Mouse (Mus musculus) CD4-positive, CD25-positive, alpha-beta regulatory T cell, adult 4 months (primary cell): ENCODE data around the gene Chadl. TPM values are rescaled to one million over a fixed set of nuclear protein-coding genes. Genes with fewer than 3 reads are reported as not detected.
A peak's percentile ranks its signal among the peaks of the same experiment; 100 is the strongest.
"Not testable (repeated sequence)": the region's sequence is repeated elsewhere in the genome, so short reads cannot be mapped to it uniquely, and the experiment has no call there.

Experiments used
- ATAC-seq: one replicate; pipeline ENCODE4 v1.8.0; 2017
- polyA plus RNA-seq, 2 experiments: library from polyadenylated mRNA; unstranded; fragments of 100-300 nt; shearing (Covaris generic); gene quantifications; one replicate each; pipeline ENCODE4 v1.2.1; 2017

The Chadl gene
- polyA plus RNA-seq: 1 to 10 TPM; 1.5 to 2.3 TPM

- ATAC-seq: no peak
These were observed at the start of gene Chadl for GRCm38 (mm10) chr15:81697175-81697574. Gene Chadl, minus strand, starts transcription at chr15:81697287.

- ATAC-seq: peak; percentile 73
These were observed 48.6 kb upstream of the Chadl start for GRCm38 (mm10) chr15:81745601-81746114.

DNA sequence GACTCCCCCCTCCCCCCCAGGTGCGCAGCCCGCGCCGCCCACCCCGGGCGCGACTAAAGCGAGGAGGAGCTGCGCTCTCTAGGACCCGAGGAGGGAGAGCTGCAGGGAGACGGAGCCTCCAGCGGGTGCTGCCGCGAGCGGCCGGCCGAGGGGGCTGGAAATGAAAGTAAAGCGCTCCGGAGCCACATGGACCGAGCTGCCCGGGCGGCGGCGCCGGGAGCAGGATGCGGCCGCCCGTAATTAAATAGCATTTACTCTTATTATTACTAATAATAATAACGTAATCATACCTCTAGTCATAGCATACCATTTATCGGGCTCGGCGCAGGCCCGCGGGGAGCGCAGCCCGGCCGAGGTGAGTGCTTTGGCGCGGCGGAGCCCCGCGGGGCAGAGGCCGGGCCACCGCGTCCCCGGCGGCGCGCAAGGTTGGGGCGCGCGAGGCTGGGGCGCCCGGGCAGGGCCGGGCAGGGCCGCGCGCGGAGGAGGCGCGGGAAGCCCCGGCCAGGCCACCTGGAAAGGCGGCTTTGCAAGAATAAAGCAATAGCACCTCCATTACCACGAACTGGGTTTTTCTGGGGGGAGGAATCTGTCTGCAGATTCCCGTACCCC is 48.0 kb upstream of the Chadl start, which contains the start of the genes Zc3h7b and Rangap1:
Zc3h7b (plus strand) TSS at position 66 of the 609 bp plus-strand sequence.
Rangap1 (minus strand) TSS at position 539 of the 609 bp plus-strand sequence.
- peak; percentile 82 for ATAC-seq

DNA sequence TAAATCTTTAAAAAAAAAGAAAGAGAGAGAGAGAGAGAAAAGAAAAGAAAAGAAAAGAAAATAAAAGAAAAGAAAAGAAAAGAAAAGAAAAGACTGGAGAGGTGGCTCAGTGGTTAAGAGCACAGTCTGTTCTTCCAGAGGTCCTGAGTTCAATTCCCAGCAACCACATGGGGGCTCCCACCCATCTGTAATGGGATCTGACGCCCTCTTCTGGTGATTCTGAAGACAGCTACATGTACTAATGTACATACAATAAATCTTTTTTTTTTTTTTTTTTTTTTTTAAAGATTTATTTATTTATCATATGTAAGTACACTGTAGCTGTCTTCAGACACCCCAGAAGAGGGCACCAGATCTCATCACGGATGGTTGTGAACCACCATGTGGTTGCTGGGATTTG is 45.3 kb upstream of the Chadl start:
- not testable (repeated sequence) for ATAC-seq

DNA sequence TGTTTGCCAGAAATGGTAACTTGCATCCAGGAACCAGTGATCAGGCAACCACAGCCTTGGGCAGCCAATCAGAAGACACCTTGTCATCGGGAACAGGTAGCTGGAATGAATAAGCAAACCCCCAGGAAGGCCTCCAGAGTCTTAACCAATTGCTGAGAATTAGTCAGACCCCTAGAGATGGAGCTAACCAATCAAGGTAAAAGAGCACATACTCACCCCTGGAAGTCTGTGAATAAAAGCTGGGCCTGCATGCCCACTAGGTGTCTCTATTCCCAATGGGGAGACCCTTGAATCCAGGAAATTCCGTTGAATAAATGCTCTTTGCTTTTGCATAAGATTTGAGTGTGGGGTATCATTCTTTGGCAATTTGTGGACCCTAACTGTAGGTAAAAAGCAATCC is 42.8 kb upstream of the Chadl start:
- no peak for ATAC-seq

DNA sequence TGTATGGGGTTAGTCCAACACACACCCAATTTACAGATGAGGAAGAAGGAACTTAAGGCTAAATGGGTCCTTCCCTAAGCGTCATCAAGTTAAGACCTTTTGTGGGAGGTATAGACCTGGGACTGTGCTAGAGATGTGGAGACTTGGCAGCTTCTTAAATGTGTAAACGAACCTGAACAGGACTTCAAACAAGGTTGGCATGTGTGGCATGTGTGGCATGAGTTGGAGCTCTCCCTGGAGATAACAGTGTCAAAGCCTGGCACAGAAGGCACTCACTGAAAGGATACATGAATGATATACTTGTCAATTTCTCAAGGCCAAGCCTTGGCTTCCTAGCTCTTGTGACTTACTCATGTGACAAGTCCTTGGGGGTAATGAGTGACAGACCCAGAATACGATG is 42.2 kb upstream of the Chadl start:
- no peak for ATAC-seq

DNA sequence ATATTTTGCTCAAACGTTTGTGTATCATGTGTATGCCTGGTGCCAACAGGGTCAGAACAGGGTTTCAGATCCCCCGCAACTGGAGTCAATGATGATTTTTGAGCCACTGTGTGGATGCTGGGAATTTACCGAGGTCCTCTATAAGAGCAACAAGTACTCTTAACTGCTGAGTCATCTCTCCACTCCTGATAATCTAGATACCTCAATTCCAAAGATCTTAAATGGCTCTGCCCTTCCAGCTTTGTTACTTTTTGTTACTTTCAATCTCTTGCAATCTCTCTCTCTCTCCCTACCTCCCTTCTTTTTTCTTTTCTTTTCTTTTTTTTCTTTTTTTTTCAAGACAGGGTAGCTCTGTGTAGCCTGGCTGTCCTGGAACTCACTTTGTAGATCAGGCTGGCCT is 38.0 kb upstream of the Chadl start:
- ATAC-seq: no peak

GRCm38 (mm10) chr15:81729792-81730635 is 32.9 kb upstream of the Chadl start:
- ATAC-seq: peak; percentile 98

- peak; percentile 23 for ATAC-seq
These were observed 32.2 kb upstream of the Chadl start for GRCm38 (mm10) chr15:81729241-81729791.

DNA sequence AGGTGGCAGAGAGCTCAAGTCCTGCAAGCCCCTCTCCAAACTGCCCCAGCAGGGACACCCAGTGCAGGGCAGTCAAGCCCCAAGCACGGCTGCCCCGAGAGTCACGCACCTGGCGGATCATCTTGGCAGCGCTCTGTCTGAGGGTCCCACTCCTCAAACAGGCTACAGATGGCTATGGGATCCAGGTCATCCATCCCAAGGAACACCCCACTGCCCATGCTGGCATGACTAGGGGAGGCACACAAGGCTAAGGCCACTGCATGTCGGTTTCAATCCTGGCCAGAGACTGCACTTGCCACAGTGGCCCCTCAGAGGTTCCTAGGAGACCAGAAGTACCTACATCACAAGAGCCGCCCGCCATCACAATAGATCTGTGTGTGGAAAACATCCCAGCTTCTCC is 28.9 kb upstream of the Chadl start:
- no peak for ATAC-seq

- ATAC-seq: no peak
These were observed 26.6 kb upstream of the Chadl start for GRCm38 (mm10) chr15:81723653-81724052.

DNA sequence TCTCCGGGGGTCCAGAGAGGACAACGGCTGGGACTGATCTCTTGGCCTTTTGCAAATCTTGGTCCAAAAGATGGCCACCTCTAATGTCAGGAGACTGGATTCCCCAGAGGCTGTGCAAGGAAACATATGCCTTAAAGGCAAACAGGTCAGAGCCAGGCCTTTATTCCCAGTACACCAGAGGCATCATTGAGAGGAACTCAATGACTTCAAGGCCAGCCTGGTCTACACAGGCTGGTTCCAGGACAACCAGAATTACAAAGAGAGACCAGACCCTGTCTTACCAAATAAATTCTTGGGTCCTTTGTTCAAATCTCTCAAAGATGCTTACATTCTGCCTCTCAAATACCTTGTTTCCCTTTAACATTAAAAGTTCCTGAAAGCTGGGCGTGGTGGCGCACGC is 25.3 kb upstream of the Chadl start:
- no peak for ATAC-seq

GRCm38 (mm10) chr15:81719139-81719531 is 22.0 kb upstream of the Chadl start:
- no peak for ATAC-seq

GRCm38 (mm10) chr15:81718336-81719138 is 21.4 kb upstream of the Chadl start:
- no peak for ATAC-seq

DNA sequence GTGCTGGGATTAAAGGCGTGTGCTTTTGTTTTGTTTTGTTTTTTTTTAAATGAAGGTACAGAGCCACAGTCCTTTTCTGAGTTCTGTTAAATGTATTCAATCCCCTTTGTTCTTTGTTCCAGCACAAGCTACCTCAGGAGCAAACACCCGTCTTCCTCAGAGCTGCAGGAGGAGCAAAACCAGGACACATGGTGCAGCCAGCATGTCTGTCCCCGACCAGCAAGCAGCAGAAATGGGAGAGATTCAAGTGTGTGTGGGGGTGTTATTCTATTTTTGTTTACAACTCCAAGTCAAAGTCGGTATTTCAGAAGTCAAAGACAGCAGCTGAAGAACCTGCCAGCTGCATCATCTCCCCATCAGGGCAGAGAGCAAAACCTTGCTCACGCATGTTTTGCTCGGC is 16.7 kb upstream of the Chadl start:
- ATAC-seq: no peak

GRCm38 (mm10) chr15:81710801-81711200 is 13.7 kb upstream of the Chadl start:
- no peak for ATAC-seq

DNA sequence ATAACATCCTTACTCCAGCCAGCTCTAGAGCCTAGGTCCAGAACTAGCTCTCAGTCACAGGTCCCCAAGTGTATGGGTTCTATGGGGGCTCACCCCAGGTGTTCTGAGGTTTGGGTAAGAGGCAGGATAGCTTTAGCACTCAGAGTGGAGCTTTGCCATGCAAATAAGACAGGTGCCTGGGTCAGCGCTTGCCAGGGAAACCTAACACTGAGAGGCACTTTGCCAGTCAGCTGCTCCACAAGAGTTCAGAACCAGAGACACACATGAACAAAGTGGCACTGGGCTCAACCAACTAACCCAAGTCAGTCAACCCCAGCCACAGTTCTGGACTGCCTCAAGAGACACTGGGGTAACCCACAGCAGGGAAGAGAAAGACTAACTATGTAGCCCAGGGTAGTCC is 12.6 kb upstream of the Chadl start:
- ATAC-seq: no peak

DNA sequence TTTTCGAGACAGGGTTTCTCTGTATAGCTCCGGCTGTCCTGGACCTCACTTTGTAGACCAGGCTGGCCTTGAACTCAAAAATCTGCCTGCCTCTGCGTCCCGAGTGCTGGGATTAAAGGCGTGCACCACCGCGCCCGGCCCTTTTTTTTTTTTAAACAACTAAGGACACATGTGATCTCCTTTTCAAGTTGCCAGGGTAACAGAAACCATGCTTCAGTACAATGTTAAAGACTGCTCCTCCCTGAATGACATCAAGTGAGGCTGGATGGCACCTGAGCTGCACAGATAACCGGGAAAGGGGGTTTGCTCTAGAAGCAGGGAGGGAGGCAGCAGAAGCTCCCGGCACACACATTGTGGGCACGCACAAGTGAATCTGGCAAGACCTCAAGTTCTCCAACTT is 11.9 kb upstream of the Chadl start:
- no peak for ATAC-seq

- no peak for ATAC-seq
These were observed 6.0 kb upstream of the Chadl start for GRCm38 (mm10) chr15:81703094-81703489.

DNA sequence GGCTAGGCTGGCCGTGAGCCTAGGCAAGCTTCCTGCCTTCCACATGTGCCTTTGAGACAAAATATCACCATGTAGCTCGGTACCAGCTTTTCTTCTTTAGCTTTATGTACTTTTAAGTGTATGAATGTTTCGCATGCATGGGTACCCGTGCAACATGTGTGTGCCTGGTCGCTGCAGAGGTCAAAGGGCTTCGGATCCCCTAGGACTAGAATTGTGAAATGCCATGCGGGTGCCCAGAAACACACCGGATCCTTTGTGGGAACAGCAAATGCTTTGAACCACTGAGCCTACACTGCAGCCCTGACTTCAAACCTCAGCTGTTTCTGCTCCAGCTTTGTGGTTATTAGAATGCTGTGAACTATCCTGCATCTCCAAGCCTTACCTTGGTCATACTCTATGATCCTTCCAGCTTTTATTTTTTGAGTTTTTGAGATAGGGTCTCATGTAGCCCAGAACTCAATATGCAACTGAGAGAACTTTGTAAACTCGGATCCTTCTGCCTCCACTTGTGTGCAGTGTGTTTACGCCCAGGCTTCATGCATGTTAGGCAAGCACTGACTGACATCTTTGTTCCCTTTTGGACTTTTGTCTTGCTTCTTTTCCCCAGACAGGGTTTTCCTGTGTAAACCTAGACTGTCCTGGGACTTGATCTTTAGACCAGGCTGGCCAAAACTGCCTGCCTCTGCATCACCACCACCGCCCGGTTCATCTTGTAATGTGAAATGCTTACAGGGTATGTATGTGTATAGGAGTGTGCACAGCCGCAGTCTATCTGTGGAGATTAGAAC is 5.4 kb upstream of the Chadl start:
- ATAC-seq: no peak

DNA sequence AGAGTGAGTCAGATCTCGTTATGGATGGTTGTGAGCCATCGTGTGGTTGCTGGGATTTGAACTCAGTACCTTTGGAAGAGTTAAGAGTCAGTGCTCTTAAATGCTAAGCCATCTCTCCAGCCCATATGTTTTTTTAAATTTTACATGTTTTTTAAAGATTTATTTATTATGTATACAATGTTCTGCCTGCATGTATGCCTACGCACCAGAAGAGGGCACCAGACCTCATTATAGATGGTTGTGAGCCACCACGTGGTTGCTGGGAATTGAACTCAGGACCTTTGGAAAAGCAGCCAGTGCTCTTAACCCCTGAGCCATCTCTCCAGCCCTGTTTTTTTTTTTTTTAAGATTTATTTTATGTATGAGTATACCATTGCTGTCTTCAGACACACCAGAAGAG is 4.3 kb upstream of the Chadl start:
- ATAC-seq: not testable (repeated sequence)

DNA sequence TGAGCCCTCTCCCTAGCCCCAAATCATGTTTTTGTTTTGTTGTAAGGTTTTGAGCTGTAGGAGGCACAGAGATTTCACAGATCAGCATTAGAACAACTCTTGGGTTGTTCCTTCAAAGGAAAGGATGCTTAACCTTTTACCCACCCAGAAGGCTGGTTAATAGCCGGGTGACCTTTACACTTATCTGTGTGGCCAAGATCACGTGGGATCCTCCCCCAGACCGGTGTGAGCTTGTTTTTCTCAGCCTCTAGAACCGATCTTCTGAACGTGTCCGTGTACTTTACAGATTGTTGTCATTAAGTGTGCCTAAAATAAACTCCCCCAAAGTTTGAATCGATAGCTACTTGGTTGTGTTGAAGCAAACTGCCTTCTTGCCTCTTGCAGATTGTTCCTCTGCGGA is 3.5 kb upstream of the Chadl start:
- ATAC-seq: peak; percentile 41
